Mouse (Mus musculus) embryonic fibroblast, embryonic 13.5 days (primary cell): ENCODE results near the gene Kcnd3.

ENCODE experiments used
- CTCF ChIP-seq: IDR thresholded peaks from 2 replicates; pipeline ENCODE4 v1.5.1; 2011; ENCODE audit warnings: mild to moderate bottlenecking, control low read depth, low read length, moderate library complexity, borderline replicate concordance; ENCODE audit not compliant: insufficient read depth
- POLR2A ChIP-seq: IDR thresholded peaks from 2 replicates; pipeline ENCODE4 v1.6.1; 2011; ENCODE audit warnings: low read depth, mild to moderate bottlenecking, control low read depth, low read length, moderate library complexity

DNA sequence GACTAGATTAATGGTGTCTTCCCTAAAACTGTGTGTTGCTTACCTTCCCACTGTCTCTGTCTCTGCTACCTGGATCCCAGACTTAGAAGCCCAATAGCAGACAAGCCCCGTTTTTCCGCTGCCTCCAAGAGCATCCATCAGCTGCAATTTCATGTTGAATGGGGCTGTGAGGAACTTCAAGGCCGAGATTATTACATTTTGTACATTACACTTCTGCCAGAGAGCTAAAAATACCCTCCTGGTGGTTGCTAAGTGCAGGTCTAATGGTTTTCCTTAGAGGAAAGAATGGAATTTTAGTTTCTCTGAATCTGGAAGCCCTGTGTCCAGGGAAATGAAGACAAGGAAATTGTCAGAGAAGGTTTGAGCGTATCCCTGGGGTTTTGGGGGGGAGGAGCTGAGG lies 115.3 kb downstream of the Kcnd3 start:
- TF ChIP-seq CTCF (no peak), POLR2A (no peak)
